Mouse (Mus musculus) layer of hippocampus, adult 11-12 months (tissue): ENCODE results near the gene Cd59b.

ENCODE experiments used
- DNase-seq: peaks from one replicate; pipeline ENCODE4 v3.0.0; 2022; ENCODE audit warnings: low spot score

The Cd59b gene

DNA sequence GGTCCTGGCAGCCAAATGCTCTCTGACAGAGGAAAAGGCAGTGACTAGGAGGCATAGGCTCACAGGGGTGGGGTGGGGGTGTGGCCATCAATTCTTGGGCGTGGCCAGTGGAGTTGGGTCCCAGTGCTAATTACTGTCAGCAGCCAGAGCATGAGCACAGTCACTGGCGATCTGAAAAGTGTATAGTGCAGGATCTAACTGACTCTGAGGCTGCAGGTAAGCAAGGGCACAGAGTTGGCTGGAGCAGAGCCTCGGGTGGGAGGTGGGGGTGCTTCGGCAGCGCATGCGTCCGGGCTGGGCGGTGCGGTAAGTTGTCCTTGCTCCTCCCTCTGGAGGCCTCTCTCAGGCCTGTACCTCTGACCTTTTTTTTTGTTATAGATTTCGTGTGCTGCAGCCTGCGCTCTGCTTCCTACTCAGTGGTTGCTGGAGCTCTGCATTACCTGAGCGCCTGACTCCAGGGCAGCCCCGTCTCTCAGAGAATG lies at the start of gene Cd59b:
Gene Cd59b (plus strand): TSS at position 146 of the 482 bp plus-strand sequence.
- no peak for DNase-seq

DNA sequence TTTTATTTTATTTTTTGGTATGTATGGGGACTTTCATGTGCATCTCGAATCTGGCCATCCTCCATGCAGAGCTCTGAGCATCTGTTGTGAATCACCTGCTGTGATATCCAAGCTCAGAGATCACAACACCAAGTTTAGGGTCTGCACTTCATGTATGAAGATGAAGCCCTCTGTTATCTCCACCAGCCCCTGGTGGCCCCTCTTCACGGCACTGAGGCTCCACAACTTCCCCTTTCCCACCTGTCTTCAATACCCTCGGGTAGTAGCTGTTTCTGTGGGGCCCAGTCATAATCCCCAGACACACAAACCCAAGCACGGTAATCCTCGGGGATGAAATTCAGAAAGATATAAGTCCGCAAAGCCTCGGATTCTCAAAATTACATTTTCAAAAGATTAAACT lies 46.6 kb upstream of the Cd59b start:
- DNase-seq = no peak

DNA sequence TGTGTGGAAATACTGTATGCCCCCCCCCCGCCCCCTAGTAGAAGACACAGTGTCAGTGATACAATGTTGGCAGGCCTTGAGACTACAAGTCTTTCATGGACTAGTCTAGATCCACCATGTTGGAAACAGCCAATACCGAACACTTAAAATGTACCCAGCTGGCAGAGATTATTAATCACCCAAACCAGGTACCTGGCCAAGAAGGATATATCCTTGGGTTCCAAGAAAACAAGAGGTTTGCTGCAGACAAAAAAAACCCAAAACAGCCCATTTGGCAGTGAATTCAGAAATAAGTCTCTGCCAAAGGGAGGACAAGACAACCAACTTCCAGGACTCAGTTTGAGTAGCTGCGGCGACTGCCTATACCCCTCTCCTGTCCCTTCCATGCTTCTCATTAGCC lies 45.0 kb upstream of the Cd59b start:
- no peak for DNase-seq

DNA sequence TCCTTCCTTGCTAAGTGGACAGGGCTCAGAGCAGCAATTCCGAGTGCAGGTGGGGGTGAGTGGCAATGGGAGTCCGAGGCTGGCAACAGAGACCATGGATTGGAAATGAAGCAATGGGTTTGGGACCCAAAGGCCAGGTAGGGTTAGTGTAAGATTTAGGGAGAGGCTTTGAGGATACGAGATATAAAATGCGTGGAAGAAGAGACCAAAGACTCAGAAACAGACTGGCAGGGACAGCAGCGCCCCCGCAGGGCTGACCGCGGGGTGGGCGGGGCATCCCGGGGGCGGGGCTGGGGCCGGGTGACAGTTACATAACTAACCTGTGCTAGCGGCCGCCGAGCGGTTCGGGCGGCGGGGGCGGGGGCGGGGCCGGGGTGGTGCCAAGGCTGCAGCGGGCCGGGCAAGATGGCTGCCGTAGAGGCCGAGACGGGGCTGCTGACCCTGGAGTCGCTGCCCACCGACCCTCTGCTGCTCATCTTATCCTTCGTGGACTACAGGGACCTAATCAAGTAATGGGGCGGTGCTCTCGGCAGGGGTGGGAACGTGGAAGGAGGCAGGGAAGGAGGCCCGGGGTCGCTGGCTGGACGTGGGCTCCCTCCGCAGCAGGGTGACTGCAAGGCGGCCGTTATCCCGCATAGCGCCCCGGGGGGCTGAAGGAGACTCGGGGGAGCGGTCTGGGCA lies 42.1 kb upstream of the Cd59b start, which contains the start of gene Fbxo3:
Gene Fbxo3 (plus strand): TSS at position 264 of the 681 bp plus-strand sequence.
- peak; percentile 87 for DNase-seq

DNA sequence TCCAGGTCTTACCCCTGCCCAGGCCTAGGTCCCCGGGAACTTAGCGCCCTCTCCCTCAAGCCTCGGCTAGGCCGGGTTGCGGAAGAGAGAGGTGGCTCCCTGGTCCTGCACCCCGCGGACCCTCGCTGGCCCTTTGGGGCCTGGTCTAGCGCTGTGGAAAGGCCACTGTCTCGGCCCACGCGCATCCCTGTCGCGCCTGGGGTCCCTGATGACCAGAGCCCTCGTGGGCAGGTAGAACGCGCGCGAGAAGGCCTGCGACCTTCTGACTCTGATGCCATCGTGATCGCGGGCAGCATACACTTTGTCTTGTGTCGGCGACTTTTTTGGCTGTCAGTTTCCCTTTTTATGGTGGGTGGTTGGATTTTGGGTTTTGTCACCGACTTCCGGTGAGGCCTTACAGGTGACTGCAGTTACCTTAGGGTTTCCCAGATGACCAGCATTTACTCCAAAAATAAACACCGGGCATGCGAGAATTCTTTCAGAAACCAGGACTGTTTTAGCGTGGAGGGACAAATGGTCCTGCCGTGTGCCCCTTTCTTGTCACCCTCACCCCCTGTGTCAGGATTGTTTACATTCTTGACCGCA lies 41.4 kb upstream of the Cd59b start, which contains the start of gene 4931422A03Rik:
Gene 4931422A03Rik (minus strand): TSS at position 223 of the 585 bp plus-strand sequence.
- DNase-seq = peak; percentile 17

DNA sequence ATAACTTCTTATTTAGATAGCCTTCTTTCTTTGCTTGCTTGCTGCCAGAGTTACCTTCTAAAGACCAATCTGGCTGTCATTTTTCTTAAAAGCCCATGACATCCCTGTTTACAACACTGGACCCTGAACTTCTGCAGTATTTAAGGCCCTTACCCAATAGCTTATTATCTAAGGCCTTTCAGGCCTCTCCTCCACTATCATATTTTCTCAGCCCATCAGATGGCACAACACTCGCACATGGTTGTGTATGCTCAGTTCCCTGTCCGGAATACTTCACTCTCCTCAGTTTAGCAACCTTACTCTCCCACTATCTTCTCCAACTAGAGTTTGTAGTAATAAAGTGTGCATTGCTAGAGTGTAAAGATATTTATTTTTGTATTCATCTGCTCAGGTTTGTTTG lies 40.6 kb upstream of the Cd59b start:
- DNase-seq = no peak

DNA sequence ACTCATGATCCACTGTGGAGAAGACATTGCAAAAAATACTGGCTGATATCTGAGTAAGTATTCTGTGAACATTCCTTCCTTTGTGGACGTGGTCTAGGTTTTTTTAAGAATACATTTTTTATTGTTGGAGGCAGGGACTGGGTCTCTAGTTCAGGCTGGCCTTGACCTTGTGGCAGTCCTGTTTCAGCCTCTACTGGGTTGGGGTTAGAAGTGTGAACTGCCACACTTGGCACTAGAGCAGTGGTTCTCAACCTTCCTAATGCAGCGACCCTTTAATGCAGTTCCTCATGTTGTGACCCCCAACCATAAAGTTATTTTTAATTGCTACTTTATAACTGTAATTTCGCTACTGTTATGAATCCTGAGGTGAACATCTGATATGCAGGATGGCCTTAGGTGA lies 39.3 kb upstream of the Cd59b start:
- DNase-seq = no peak

DNA sequence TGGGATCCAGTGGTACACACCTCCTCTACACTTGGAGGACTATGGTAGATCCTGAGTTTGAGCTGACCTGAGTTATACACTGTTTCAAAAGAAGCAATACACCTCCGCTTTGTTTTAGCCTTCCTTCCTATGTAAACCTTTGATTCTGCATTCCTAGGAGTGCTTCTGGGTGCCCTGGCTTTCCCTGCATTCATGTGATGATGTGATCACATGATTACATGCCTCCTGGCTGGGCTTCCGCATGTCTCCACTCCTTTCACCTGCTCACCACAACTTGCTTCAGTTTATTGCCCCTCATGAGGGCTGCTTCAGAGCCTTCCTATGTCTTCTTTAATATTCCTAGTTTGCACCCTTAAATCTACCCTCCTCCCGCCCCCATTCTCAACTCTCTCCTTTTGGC lies 37.6 kb upstream of the Cd59b start:
- DNase-seq = no peak

DNA sequence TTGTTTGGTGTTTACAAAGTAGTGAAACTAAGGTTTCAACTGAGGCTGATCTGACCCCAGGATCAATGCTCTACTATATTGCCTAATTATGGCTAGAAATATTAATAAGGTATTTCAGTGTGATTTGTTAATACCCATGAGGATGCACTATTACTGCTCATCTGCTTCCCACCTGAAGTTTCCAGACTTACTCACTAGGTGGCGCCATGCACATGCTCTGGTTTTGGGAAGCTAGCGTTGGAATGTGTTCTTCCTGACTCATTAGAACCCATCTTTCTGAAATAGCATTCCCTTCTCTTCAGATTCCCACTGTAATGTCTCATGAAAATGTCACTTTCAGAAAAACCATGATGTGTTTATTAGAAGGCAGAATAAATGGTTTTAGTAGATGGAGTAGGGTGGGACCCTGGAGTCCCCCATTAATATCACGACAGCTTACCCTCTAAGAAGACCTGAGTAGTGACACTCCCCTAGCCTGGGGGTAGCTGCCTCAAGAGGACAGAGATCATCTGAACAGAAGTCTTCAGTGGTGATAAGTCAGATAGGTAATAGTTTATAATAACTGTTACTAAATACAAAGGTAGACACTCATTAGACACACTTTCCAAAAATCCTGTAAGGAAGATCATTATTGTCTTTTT lies 34.7 kb upstream of the Cd59b start:
- peak; percentile 79 for DNase-seq

DNA sequence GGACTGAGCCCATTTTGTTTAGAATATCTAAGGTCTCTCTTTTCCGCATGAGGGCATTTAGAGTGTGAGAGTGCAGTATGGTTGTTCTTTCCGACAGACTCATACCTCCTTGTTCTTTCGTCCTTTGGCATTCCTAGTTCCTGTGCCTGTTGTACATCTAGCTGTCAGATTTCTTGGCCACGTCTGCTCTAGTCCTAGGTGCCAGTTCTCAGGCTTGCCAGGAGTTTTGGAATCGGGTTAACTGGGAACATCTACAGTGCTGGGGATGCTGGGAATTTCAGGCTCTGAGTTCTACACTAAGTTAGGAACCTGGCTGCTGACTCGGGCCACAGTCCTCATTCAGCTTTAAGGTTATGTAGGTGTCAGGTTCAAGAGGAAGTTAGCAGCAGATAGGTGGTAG lies 34.1 kb upstream of the Cd59b start:
- no peak for DNase-seq

DNA sequence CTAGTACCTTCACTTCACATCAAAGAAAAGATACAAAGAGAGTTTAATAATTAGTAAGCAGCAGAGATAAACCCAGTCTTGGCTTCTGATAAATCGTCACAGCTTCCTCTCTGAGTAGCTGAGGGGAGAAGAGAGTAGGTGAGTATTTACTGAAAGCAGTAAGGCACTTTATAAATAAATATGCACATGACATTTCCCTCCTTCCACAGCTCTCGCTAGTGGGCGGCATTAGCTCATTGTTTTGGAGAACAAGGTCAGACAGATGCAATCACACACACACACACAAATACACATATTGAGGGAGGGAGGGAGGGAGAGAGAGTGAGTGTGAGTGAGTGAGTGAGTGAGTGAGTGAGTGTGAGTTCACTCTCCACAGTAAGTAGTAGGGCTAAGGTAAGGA lies 33.3 kb upstream of the Cd59b start:
- no peak for DNase-seq

DNA sequence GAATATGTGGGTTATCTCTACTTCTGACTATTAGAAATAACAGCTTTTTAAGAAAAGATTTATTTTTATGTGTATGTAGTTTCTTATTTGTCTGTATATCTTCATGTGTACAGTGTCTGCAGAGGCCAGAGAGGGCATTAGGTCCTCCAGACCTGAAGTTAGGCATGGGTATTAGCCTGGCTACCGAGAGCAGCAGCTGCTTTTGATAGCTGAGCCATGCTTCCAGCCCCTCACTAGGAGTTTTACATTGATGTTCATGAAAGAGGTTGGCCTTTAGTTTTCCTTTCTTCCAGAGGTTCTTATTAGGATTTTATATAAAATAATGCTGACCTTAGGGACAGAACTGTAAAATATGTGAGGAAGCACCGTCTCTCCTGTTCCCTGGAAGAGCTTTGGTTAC lies 31.4 kb upstream of the Cd59b start:
- no peak for DNase-seq

DNA sequence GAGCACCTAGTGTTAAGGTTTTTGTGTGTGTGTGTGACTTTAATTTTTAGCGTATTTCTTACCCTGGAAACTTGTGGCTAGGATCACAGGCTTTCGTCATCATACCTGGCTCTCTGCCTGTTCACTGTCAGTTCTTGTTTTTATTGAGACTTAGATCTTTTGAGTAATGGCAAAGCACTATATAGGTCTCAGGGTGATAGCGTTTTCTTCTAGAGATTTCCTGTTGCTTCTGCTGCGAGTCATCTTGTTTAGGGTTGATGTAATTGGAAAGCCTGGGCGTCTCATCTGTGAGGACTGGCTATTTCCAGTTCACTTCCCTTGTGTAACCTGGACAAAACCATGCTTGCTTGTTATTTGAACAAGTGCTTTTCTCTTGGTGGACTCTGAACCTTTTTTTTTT lies 28.0 kb upstream of the Cd59b start:
- no peak for DNase-seq

DNA sequence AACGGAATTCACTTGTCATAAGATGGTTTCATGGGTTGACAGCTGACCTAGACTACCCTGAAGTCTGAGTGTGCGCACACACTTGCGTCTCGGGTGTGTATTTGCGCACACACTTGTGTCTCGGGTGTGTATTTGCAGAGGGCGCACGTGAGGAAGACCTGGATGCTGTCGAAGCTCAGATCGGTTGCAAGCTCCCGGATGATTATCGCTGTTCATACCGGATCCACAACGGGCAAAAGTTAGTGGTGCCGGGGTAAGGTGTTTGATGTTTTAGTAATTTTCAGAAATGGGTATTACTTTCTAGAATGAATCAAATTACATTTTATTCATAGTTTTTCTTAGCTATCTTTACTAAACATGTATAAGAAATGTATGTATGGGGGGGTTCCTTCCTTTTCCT lies 26.9 kb upstream of the Cd59b start:
- DNase-seq = no peak

DNA sequence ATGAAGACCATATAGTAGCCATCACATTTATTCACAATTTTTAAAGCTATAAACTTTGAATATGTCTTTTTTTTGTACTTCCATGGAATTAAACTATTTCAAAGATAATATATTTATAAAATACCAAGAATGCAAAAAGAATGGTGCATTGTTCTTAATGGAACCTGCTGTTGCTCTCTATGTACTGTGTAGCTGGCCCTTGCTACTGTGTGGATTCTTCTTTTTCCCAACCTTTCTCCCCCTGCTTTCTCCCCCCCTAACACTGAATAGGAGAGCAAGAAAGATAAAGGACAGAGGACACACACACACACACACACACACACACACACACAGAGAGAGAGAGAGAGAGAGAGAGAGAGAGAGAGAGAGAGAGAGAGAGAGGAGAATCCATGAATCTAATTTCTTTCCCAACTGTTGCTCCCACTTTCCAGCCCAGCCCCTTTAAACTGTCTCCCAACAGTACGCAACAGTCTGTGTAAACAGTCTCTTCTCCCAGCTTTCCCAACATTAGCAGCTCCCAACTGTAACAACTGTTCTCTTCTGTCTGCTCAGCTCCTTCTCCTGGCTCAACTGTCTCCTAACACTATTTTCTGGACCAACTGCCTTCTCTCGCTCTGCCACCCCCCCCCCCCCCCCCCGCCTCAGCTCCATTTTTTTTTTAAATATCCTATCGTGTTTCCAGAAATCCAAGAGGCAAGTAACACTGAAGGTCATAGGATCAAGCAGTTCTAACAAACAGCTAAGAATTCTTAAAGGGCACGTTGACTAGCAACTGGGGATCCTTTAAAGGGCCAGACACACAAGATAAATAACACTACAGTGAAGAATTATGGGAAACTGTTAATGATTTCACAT lies 25.8 kb upstream of the Cd59b start:
- DNase-seq = no peak

DNA sequence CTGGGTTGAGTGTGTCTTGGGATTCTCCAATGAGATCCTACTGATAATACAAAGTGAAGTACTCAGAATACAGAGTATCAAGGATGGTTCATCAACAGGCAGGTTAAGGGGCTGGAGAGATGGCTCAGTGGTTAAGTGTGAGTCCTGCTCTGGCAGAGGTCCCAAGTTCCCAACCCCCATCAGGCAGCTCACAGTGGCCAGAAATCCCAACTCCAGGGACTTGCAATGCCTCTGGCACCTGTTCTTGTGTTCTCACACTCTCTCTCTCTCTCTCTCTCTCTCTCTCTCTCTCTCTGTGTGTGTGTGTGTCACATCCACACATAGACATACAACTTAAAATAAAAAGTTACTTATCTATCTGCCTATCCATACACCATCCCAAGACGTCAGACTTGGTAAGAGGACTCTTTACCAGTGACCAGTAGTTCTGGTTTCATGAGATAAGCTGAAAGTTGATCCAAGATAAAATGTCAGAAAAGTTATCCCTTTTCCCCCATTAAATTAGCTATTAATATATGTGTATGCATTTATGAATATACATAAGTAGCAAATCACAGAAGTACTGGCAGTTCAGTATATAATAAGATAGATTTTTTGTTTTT lies 25.1 kb upstream of the Cd59b start:
- no peak for DNase-seq

DNA sequence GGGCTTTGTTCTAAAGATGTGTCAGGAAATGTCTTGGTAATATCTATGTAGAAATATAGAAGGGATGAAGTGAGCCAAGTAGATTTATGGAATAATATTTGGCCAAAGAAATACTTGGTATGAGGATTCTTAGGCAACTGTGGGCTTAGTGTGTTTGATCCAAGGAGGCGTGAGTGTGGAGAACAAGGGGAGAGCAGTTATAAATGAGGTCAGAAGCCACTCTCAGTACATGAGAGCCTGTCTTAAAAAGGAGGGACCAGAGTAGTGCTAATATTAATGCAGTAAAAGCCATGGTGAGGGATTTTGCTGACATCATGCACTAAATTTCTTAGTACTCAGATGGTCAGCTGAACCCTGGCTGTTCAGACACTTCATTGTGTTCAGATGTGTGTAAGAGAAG lies 11.3 kb upstream of the Cd59b start:
- no peak for DNase-seq

DNA sequence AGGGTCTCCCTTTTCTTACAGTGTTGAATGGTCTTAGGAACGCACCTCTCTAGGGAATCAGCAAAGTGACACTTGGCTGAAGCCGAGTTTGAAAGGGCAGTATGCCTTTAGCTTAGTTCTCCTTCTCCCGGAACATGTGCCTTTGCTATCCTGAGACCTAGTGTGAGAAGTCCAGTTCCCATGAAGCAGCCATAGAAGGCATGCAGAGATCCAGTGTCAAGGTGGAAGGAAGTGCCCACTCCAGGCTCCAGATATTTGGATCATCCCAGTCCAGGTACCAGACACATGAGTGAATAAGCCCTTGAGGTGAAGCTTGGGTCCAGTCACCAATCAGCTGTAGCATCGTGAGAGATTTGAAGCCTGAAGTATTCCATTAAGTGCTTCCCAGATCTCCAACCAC lies 10.7 kb upstream of the Cd59b start:
- no peak for DNase-seq

DNA sequence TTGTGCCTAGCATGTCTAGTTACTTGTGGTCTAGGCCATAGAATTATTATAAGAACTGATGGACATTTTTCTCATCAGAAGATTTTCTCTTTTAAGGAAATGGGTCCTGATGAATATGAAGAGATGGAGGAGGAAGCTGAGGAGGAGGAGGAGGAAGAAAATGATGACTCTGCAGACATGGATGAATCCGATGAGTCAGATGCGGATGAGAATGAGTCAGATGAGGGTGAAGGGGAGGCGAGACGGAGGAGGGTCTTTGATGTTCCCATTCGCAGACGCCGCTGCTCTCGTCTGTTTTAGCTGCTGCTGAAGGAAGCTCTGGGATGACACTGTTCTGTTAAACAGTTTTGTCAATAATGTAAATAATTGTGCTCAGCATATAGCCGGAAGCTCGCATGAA lies 9.9 kb upstream of the Cd59b start:
- DNase-seq = no peak

DNA sequence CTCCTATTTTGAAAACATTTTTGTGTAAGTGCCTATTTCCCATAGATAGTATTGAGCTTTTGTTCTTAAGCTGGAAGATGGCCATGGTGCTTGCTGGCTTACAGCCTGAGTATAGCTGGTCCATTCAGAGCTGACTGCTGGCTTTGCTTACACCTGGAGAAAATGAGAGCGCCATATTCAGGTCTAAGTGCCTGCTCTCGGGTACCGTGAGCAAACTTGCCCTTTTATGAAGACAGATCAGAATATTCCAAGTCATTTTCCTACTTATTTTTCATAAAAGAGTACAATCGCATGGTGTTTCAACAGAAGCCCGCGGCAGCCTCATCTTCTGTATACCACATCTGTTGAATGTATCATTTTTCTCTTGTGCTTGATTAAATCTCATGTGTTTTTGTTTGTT lies 8.7 kb upstream of the Cd59b start:
- DNase-seq = no peak

DNA sequence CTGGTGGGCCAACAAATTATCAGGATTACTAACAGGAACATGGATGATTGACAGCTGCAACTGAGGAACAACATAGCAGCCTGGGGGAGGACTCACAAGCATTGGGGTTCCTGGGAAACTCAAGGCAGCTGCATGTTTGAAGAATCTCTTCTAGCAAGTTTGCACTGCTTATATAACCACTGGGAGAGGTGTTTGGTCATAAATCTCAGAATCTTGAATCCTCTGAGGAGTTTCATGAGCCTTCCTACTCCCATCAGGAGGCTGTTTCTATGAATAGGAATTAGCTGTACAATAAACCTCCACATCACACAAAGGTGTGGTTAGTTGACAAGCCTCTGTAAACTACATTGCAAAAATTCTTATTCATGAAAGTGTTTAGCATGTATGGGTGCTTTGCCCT lies 7.0 kb upstream of the Cd59b start:
- DNase-seq = no peak

DNA sequence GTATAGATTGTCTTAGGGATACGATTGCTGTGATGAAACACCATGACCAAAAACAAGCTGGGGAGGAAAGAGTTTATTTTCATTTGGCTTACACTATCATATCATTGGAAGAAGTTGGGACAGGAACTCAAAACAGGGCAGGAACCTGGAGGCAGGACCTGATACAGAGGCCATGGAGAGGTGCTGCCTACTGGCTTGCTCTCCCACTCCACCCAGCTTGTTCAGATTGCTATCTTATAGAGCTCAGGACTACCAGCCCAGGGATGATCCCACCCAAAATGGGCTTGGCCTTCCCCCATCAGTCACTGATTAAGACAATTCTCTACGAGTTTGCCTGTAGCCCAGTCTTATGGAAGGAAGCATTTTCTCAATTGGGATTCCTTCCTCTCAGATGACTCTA lies 5.5 kb upstream of the Cd59b start:
- no peak for DNase-seq
